Mouse (Mus musculus) Patski (cell line): Measurements from ENCODE around the gene Cc2d2b. TPM values are rescaled to one million over a fixed set of nuclear protein-coding genes. Genes with fewer than 3 reads are reported as not detected.

Experiments used
- ATAC-seq: fragments of 100-300 bp; one replicate; pipeline ENCODE4 v1.8.0; 2021
- CTCF ChIA-PET: fragments of 350-600 bp; sonication (Branson Sonifier 250); formaldehyde crosslinking; loops from one replicate; lab custom pipeline; 2022; ENCODE audit warnings: inconsistent platforms; lab: Charles Lee
- POLR2A ChIA-PET: fragments of 350-600 bp; sonication (Branson Sonifier 250); formaldehyde crosslinking; loops from one replicate; lab custom pipeline; 2022; ENCODE audit warnings: antibody characterized with exemption, inconsistent platforms; lab: Charles Lee
- DNase-seq: peaks from one replicate; pipeline ENCODE4 v3.0.0-alpha.2; 2011; ENCODE audit warnings: low read depth, low spot score
- H3K27me3 ChIP-seq: fragments of 371-371 bp; one replicate; pipeline ENCODE4 v1.5.1; 2021
- CTCF ChIP-seq: fragments of 100-300 bp; IDR thresholded peaks from one replicate; pipeline ENCODE4 v1.5.1; 2021
- in situ Hi-C: fragments of 300-500 bp; cut with MboI; formaldehyde crosslinking; loops from 3 replicates; pipeline ENCODE4 v1.11.1; 2018; ENCODE audit warnings: low pct_unique_long_range_greater_than_20kb, mixed read lengths
- polyA plus RNA-seq: library from polyadenylated mRNA; unstranded; gene quantifications from one replicate; pipeline ENCODE4 v1.2.3, GENCODE M21; 2021

Gene Cc2d2b
- polyA plus RNA-seq, 1 experiment from 2014 or later = not detected

- DNase-seq = no peak
- ChIA-PET POLR2A (no interaction called here), CTCF (no interaction called here)
- in situ Hi-C loops = no loop called here
- TF ChIP-seq CTCF = no peak
- H3K27me3 ChIP-seq = peaks cover 11% of the 10 kb centered on the region
- ATAC-seq = no peak
These were observed 63.3 kb downstream of the Cc2d2b start for GRCm38 (mm10) chr19:40811840-40812239.

DNA sequence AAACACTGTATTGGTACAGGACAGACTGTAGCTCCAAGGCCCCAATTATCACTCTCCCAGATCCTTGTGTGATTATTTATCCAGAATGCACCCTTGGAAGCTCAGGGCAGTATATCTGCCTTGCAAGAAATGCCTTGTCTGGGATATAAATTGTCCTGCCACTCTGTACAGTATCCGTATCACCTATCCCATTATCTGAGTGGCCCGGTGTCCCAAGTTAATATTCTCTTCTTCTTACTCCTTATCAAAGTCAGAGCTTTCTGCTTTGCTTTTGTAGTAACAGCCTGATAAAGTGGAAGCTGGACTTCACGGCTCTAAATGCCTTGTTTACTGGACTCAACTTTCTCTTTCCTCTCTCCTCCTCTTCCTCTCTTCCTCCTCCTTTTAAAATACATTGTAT is 64.2 kb downstream of the Cc2d2b start:
- DNase-seq (no peak), ATAC-seq (no peak)
- CTCF ChIA-PET = interaction anchor here (0.8 kb wide), 1 partner anchor 400 kb away, joined by 3 read pairs; no protein-coding TSS in a partner anchor
- in situ Hi-C loops = no loop called here
- peaks cover 9% of the 10 kb centered on the region for H3K27me3 ChIP-seq
- POLR2A ChIA-PET = no interaction called here
- no peak for TF ChIP-seq CTCF

DNA sequence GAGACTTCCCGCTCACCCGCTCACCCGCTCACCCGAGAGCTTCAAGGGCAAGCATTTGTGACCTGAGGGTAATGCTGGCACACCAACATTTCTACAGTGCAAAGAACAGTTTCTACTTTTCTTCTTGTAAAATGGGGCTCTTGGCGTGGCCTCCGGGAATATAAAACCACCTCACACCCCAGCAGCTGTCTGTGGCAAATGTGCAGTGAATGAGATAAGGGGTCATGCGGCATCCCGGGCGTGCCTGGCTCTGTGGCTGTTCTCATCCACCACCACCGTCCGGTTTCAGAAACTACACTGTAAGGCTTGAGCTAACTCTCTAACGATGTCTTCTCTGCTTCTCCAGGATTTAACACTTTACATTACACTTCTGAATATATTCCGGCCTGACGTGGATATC is 64.8 kb downstream of the Cc2d2b start:
- ChIA-PET CTCF (interaction anchor here (0.8 kb wide), 1 partner anchor 400 kb away, joined by 3 read pairs; no protein-coding TSS in a partner anchor), POLR2A (no interaction called here)
- ATAC-seq (no peak), DNase-seq (no peak)
- in situ Hi-C loops = no loop called here
- H3K27me3 ChIP-seq = peaks cover 6% of the 10 kb centered on the region
- no peak for TF ChIP-seq CTCF

- no peak for TF ChIP-seq CTCF
- ATAC-seq (no peak), DNase-seq (no peak)
- in situ Hi-C loops = no loop called here
- H3K27me3 ChIP-seq = peaks cover 12% of the 10 kb centered on the region
- ChIA-PET POLR2A (no interaction called here), CTCF (interaction anchor here (1.3 kb wide), 1 partner anchor 9 kb away, joined by 3 read pairs; no protein-coding TSS in a partner anchor)
These were observed 67.2 kb downstream of the Cc2d2b start for GRCm38 (mm10) chr19:40815645-40816183.

DNA sequence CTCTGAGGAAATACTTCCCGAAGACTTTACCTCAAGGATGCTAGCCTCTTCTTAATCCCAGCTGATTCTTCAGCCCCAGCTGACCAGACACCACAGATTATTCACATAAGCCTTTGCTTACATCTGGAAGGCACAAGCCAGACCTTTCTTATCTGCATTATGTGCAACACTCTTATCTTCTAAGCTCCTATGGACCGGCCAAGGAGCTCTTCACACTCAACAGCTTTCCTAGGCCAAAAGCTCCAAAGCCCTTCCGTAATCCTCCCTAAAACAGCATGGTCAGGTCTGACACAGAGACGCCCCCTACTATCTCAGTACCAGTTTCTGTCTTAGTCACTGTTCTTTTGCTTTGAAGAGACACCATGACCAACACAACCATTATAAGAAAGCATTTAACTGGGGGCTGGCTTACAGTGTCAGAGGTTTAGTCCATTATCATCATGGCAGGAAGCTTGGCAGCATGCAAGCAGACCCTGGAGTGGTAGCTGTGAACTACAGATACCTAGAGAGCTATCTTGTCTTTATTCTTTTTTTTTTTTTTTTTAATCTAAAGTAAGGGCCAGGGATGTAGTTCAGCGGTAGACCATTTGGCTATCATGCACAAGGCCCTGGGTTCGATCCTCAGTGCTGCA is 69.5 kb downstream of the Cc2d2b start:
- in situ Hi-C loops = no loop called here

DNA sequence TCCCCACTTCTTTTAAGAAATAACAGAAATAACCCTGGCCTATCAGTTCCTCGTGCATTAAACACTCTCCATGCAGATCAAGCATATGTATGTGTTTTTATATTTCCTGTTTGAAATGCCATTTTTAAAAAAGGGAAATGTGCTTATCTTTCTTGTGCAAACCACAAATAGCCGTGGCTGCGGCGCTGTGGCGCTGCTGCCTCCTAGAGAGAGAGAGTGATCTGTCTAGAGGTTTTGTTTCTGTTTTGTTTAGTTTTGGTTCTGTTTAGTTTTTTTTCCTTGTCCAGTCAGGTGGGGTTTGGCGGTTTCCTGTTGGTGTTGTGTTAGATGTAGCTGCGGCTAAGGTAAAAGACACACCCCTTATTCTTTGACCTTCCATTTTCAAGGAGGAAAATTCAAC is 70.2 kb downstream of the Cc2d2b start:
- ATAC-seq = no peak
- ChIA-PET CTCF (no interaction called here), POLR2A (no interaction called here)
- H3K27me3 ChIP-seq = peaks cover 27% of the 10 kb centered on the region
- TF ChIP-seq CTCF = no peak
- in situ Hi-C loops = no loop called here
- no peak for DNase-seq

More for the DNA sequence above, 69.5 kb downstream of the Cc2d2b start:
- no peak for ATAC-seq
- POLR2A ChIA-PET = no interaction called here
- no peak for TF ChIP-seq CTCF
- H3K27me3 ChIP-seq = peaks cover 27% of the 10 kb centered on the region
- DNase-seq = no peak
- CTCF ChIA-PET = no interaction called here

DNA sequence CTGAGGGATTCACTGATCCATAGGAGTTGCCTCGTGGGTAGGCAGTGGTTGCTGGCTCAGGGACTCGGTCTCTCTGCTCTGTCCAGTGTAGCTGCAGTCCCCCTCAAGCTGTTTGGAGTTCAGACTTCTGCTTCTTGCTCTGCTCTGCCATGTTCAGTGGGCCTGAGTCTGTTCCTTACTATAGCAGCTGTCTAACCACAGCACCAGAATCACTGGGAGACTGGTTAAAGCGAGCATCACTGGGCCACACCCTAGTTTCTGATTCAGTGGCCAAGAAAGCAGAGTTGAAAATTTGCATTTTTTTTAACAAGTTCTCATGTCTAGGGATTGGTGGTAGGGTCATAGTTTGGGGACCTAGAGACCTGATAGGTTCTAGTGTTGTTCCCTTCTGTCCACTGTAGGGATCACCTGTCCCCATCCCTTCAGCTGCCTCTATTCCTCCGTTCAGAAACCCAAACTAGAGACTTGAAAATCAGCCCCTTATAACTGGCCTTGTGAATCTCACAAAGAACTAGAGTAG is 72.8 kb downstream of the Cc2d2b start:
- no peak for TF ChIP-seq CTCF
- ChIA-PET CTCF (interaction anchor here (0.8 to 1.4 kb wide), 2 partner anchors 9 to 11 kb away, joined by 3 to 4 read pairs; partner anchors contain the start of gene Ccnj), POLR2A (no interaction called here)
- in situ Hi-C loops = no loop called here
- DNase-seq = no peak
- no peak for ATAC-seq
- H3K27me3 ChIP-seq = peaks cover 36% of the 10 kb centered on the region

DNA sequence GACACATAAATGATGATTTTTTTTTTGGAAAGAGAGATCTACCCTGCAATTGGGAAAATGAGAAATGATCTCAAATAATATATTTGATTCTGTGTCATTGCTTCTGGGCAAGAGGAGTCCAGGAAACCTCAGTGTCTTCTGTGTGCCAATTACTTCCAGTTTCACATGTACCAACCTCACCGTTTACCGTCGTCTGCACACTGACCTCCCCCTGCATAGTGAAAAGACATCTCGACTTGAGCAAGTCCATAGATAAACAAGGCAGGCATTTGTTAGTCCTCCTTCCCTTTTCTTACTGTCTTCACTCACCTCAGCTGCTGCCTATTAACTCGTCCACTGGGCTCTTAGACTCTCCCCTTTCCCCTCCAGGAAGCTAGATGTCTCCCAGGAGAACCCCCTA is 77.1 kb downstream of the Cc2d2b start:
- in situ Hi-C loops = no loop called here
- peaks cover 43% of the 10 kb centered on the region for H3K27me3 ChIP-seq
- no peak for TF ChIP-seq CTCF
- ChIA-PET POLR2A (no interaction called here), CTCF (no interaction called here)
- ATAC-seq (no peak), DNase-seq (no peak)

DNA sequence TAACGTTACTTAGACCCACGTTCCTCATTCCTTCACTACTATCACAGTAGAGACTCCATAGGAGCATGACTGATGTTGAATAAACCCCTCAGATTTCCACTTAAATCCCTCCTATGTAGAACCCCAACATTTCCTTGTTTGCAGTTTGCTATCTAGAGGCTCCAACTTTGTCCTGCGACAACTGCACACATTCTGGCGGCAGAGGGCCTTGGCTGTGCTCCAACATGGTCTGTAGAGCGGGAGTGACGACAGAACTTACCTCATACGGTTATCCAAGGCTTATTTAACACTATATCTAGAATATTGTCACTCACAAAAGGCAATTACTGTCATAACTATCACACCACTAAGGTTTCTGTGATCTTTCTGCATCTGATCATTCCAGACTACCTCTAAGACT is 78.2 kb downstream of the Cc2d2b start:
- CTCF ChIA-PET = no interaction called here
- no peak for DNase-seq
- in situ Hi-C loops = no loop called here

GRCm38 (mm10) chr19:40830198-40830597 is 81.6 kb downstream of the Cc2d2b start:
- ATAC-seq (no peak), DNase-seq (no peak)
- peaks cover 25% of the 10 kb centered on the region for H3K27me3 ChIP-seq
- no peak for TF ChIP-seq CTCF
- POLR2A ChIA-PET = no interaction called here
- CTCF ChIA-PET = interaction anchor here (0.9 kb wide), 1 partner anchor 9 kb away, joined by 3 read pairs; no protein-coding TSS in a partner anchor
- in situ Hi-C loops = loop anchor here (10.0 kb wide), 1 partner anchor 215 kb away; the partner anchor contains the start of genes Entpd1 and Tctn3

More for the DNA sequence above, 78.2 kb downstream of the Cc2d2b start:
- POLR2A ChIA-PET = no interaction called here
- TF ChIP-seq CTCF = no peak
- no peak for ATAC-seq
- H3K27me3 ChIP-seq = peaks cover 41% of the 10 kb centered on the region
